Mouse (Mus musculus) liver, postnatal 0 days (tissue): Measurements from ENCODE around the gene Eif3d. TPM values are rescaled to one million over a fixed set of nuclear protein-coding genes. Genes with fewer than 3 reads are reported as not detected.
A peak's percentile ranks its signal among the peaks of the same experiment; 100 is the strongest.

Source experiments
- ATAC-seq: fragments of 200-750 bp; cut with Nextera tagmentation; 2 replicates; pipeline ENCODE4 v1.8.0; 2017; ENCODE audit warnings: mild to moderate bottlenecking, moderate library complexity
- DNase-seq: peaks from one replicate; pipeline ENCODE4 v3.0.0-alpha.2; 2016
- H3K27ac ChIP-seq: fragments of 300-500 bp; sonication (generic); 2 replicates; pipeline ENCODE4 v1.5.1; 2014; ENCODE audit warnings: antibody characterized with exemption, moderate library complexity, mild to moderate bottlenecking, low read depth
- H3K27me3 ChIP-seq: fragments of 300-500 bp; sonication (generic); 2 replicates; pipeline ENCODE4 v1.6.1; 2014; ENCODE audit warnings: low read length, control low read depth, mixed read lengths; ENCODE audit not compliant: insufficient read depth
- H3K36me3 ChIP-seq: fragments of 300-500 bp; sonication (generic); replicated peaks from 2 replicates; pipeline ENCODE4 v1.6.1; 2014; ENCODE audit warnings: mild to moderate bottlenecking, control low read depth, low read length, moderate library complexity, mixed read lengths; ENCODE audit not compliant: insufficient read depth
- H3K4me1 ChIP-seq: fragments of 300-500 bp; sonication (generic); 2 replicates; pipeline ENCODE4 v1.6.1; 2014; ENCODE audit warnings: antibody characterized with exemption, mild to moderate bottlenecking, control low read depth; ENCODE audit not compliant: insufficient read depth
- H3K4me2 ChIP-seq: fragments of 300-500 bp; sonication (generic); 2 replicates; pipeline ENCODE4 v1.6.1; 2014; ENCODE audit warnings: low read depth, mild to moderate bottlenecking, low read length, moderate library complexity, mixed read lengths
- H3K4me3 ChIP-seq: fragments of 300-500 bp; sonication (generic); 2 replicates; pipeline ENCODE4 v1.5.1; 2014; ENCODE audit warnings: low read depth, low read length
- H3K9ac ChIP-seq: fragments of 300-500 bp; sonication (generic); replicated peaks from 2 replicates; pipeline ENCODE4 v1.6.1; 2014; ENCODE audit warnings: mild to moderate bottlenecking, moderate library complexity
- H3K9me3 ChIP-seq: fragments of 300-500 bp; sonication (generic); 2 replicates; pipeline ENCODE4 v1.6.1; 2016; ENCODE audit warnings: mild to moderate bottlenecking, control low read depth, low read length, mixed read lengths
- CTCF ChIP-seq: sonication (generic); IDR thresholded peaks from 2 replicates; pipeline ENCODE4 v1.5.1; 2016; ENCODE audit warnings: antibody characterized with exemption, low read depth
- EP300 ChIP-seq: IDR thresholded peaks from 2 replicates; pipeline ENCODE4 v1.6.1; 2016; ENCODE audit warnings: antibody characterized with exemption, low read depth, mild to moderate bottlenecking
- WGBS: fragments of 180-500 bp; shearing (Covaris S2); extraction: QIAGEN DNeasy Blood & Tissue Kit; methylation state at CpG from one replicate; pipeline ENCODE4 v1.1.7; 2014; ENCODE audit not compliant: insufficient replicate concordance; 5-methylcytosine and 5-hydroxymethylcytosine counted together
- polyA plus RNA-seq: library from polyadenylated mRNA; unstranded; fragments of >200 nt; fragmentation: Nextera tagmentation; extraction: Ambion mirVana; gene quantifications from 2 replicates; pipeline ENCODE4 v1.2.1, GENCODE M21; 2015

Eif3d gene
- polyA plus RNA-seq, 1 experiment from 2014 or later: 68.4 TPM

DNA sequence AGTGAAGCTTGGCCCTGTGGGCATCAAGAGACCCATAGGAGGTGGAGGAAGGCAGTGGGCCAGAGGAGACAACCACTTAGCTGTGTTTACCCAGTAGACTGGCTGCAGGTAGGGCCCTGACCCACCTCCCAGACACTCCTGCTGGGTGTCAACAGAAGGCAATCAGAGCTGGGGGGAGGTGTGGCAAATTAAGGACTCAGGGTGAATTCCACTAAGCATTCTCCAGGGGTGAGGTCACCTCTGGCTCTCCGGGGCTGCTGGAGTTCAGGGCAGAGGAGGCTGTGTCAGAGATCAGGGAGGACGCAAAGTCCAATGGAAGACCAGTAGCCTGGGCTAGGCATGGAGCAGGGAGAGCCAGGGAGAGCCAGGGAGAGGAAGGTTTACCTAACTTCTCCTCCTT lies 59.5 kb downstream of the Eif3d start:
- H3K27ac ChIP-seq: 0 out of 2 replicates have a peak overlapping the region, but pooled peaks have one; percentile 0
- 26% methylated on average over 2 of the region's 2 CpGs for WGBS
- H3K9ac ChIP-seq: no peak overlapping the region
- no peaks in the 10 kb centered on the region for H3K27me3 ChIP-seq
- peaks cover 26% of the 10 kb centered on the region for H3K4me1 ChIP-seq
- H3K4me3 ChIP-seq: no peak overlapping the region
- ATAC-seq (peak; percentile 47), DNase-seq (peak; percentile 51)
- no peaks in the 10 kb centered on the region for H3K9me3 ChIP-seq
- no peak overlapping the region for H3K4me2 ChIP-seq
- H3K36me3 ChIP-seq: peaks cover 22% of the 10 kb centered on the region
- TF ChIP-seq CTCF: no peak
- TF ChIP-seq EP300: no peak

Other genes with a start within 250 kb of the Eif3d start
- 0.51 and 0.78 TPM in 2 replicates for gene Apol9b, start 241.8 kb downstream of the Eif3d start, polyA plus RNA-seq
- gene Apol8, start 213.8 kb downstream of the Eif3d start, polyA plus RNA-seq: 7.7 and 9.8 TPM in 2 replicates
- 17.7 and 22.4 TPM in 2 replicates for gene Myh9, start 128.6 kb downstream of the Eif3d start, polyA plus RNA-seq
- 258 and 261 TPM in 2 replicates for gene Txn2, start 41.8 kb downstream of the Eif3d start, polyA plus RNA-seq
- 0.56 and 0.71 TPM in 2 replicates for gene Foxred2, start 14.1 kb downstream of the Eif3d start, polyA plus RNA-seq
- not detected in 2 replicates for gene Cacng2, start 149.2 kb upstream of the Eif3d start, polyA plus RNA-seq
- 24.4 and 25.3 TPM in 2 replicates for gene Ift27, start 203.3 kb upstream of the Eif3d start, polyA plus RNA-seq
- gene Pvalb, start 235.6 kb upstream of the Eif3d start, polyA plus RNA-seq: 2.4 TPM in 1 of 2 replicates, not detected in the other